Mouse (Mus musculus) gastrocnemius, postnatal 10 days (tissue): Measurements from ENCODE around the gene Shisal2a. TPM values are rescaled to one million over a fixed set of nuclear protein-coding genes. Genes with fewer than 3 reads are reported as not detected.
A peak's percentile ranks its signal among the peaks of the same experiment; 100 is the strongest.

Experiments used
- DNase-seq: peaks from one replicate; pipeline ENCODE4 v3.0.0; 2021; ENCODE audit warnings: mixed read lengths
- total RNA-seq, 2 experiments: library from RNA; stranded (reverse); gene quantifications; 2 replicates each; pipeline ENCODE4 v1.2.3; 2021

The Shisal2a gene
- total RNA-seq, 2 experiments from 2014 or later, result not detected

DNA sequence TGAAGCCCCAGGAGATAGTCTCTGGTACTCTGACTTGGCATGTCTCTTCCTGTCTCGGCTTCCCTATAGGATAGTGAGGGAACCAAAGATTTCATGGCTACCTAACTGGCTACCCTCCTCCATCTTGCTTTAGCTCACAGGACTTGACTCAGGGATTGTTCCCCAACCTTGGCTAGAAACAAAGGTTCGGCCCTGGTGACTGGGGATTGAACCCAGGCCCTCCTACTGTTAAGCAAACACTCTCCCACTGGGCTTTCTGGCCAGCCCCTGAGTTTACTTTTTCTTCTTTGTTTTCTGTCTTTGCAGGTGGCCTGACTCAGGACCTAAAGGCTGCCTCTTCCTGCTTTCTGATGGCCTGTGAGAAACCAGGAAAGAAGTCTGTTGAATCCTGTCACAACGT lies 45.3 kb downstream of the Shisal2a start:
- no peak for DNase-seq

GRCm38 (mm10) chr4:108336765-108337164 lies 46.4 kb downstream of the Shisal2a start:
- DNase-seq, result no peak

DNA sequence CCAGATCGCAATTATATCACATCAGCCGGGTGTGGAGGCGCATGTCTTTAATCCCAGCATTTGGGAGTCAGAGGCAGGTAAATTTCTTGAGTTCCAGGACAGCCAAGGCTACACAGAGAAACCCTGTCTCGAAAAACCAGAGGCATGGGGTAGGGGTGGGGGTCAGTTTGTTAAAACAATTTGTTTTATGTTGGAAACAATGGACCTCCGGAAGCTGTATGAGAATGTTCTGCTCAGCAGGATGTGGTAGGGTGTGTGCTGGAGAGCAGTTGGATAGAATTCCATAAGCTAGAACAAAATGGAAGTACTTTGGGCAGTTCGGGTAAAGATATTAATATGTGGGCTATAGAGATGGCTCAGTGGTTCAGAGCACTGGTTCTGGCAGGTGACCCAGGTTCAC lies 47.7 kb downstream of the Shisal2a start:
- DNase-seq, result no peak

DNA sequence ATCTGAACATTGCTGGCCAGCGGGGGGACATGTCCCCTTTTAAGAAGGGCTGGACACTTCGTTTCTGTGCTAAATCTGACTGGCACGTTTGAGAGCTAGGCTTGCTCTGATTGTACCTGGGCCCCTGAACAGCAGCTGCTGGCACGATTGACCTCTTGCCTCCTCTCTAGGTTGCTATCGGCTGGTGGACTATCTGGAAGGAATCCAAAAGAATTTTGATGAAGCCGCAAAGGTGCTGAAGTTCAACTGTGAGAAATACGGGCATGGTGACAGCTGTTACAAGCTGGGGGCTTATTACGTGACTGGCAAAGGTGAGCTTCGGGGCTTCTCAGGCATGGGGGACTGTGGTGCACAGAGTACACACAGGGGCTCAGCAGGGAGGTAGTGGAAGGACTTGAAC lies 51.1 kb downstream of the Shisal2a start:
- DNase-seq, result no peak

- no peak for DNase-seq
These were observed 53.3 kb downstream of the Shisal2a start for GRCm38 (mm10) chr4:108329840-108330239.

- DNase-seq, result peak; percentile 98
These were observed 55.2 kb downstream of the Shisal2a start, which contains the start of gene Coa7 for GRCm38 (mm10) chr4:108327730-108328484. TSS of gene Coa7 (plus strand) at chr4:108328140.

DNA sequence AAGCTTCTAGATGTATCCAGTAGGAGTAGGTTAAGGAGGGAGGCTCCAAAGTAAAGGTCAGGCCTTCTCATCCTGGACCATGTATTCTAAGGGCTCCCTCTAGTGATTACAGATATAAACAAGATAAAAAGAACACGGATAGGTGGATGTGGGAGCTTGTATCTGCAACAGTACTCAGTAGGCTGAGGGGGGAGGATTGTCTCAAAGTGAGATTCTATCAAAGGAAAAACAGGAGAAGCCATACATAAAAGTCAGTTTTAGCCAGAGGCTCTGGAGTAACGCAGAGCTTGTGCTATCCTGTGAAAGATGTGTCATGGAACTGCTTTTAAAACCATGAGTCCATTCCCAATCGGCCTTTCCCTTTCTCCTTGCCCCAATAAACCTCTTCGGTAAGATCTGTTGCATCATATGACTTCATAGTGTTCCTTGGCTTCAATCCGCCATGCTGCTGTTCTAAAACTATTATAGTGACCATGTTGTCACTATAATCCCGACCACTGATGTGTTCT lies 56.0 kb downstream of the Shisal2a start:
- no peak for DNase-seq

DNA sequence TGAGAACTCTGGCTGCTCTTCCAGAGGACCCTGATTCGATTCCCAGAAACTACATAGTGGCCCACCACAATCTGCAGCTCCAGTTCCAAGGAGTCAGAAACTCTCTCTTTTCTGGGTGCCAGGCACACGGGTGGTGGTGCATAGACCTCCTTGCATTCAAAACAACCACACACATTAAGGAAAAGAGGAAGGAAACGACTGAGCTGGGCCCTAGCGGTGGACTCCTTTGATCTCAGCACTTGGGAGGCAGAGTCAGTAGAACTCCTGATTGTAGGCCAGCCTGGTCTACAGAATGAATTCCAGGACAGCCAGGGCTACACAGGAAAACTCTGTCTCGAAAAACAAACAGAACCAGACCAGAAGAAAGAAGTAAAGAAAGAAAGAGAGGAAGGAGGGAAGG lies 59.6 kb downstream of the Shisal2a start:
- DNase-seq, result no peak

DNA sequence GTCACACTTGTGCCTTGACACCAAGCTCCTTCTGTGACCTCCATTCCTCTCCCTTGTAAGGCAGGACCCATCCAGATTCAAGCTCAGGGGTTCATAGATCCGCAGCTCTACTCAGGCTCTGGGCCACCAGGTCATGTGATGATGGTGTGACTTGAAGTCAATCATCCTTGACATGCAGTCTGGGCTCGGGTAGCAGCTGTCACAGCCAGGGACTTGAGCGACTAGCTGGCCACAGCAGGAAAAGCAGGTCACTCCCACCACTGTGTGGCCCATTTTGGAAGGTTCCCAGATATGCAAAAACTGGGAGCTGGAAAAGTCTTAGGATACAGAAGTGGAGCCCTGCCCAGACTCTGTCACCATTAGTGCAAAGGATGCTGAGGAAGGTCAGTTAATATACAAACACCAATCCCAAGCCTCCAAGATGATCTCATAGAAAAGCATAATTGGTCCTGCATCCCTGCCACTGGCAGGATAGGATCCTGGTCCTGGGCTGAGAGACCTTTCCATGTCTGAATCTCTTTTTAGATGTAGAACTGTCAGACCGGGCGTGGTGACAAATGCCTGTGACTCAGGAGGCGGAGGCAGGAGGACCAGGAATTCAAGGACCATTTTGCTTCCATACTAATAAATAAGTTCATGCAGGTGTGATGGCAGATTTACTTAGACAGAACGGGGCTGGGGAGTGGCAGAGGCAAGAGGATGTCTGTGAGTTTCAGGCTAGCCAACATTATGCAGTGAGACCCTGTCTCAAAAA lies 62.3 kb downstream of the Shisal2a start:
- no peak for DNase-seq

- no peak for DNase-seq
These were observed 63.4 kb downstream of the Shisal2a start for GRCm38 (mm10) chr4:108319747-108320146.

DNA sequence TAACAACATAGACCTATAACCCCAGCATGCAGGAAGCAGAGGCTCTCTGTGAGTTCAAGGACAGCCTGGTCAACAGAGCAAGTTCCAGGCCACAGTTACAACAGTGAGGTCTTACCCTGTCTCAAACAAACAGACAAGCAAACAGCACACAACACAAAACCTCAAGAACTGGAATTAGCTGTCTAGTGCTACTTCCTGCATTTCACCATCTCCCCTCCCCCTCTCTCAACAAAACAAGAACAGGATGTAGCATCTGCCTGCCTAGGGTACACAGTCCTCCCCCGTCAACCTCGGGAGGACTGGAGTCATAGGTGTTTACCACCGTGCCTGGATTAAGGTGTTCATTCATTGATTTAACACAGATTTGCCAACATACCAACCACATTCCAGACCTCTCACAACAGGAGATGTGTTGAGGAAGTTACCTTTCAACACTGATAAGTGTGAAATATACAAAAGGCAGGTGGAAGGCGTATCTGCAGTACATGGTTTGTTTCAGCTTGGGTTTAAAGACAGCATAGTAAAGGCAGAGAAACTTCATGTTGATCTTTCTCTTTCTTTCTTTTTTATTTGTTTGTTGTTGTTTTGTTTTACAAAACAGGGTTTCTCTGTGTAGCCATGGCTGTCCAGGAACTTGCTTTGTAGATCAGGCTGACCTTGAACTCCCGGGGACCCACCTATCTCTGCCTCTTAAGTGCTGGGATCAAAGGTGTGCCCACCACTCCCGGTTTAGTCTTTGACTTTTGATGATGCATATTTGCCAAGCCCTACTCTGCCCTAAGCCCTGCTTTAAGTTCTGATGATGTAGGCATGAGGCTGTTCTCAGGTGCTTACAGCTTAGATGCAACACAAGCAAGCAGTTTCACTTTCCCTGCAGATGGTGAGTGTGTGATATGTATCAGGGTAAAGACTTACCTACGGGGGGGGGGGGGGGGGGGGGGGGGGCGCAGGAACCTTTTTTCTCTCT lies 64.2 kb downstream of the Shisal2a start:
- no peak for DNase-seq

Other genes with a start within 250 kb of the Shisal2a start
- gene Scp2, start 238.4 kb downstream of the Shisal2a start, total RNA-seq, result 100 to 1,000 TPM; 114 to 126 TPM
- gene Echdc2, start 217.9 kb downstream of the Shisal2a start, total RNA-seq, result 1 to 10 TPM; 3.1 to 3.4 TPM
- under 1 TPM; 0.20 to 0.40 TPM for gene Zyg11a, start 165.3 kb downstream of the Shisal2a start, total RNA-seq
- 10 to 100 TPM; 32.8 to 33.8 TPM for gene Zyg11b, start 82.3 kb downstream of the Shisal2a start, total RNA-seq
- gene Coa7, start 55.2 kb downstream of the Shisal2a start, total RNA-seq, result 10 to 100 TPM; 21.7 to 24.4 TPM
- gene Gpx7, start 23.6 kb upstream of the Shisal2a start, total RNA-seq, result 10 to 100 TPM; 20.7 to 29.0 TPM
- gene Tut4, start 76.1 kb upstream of the Shisal2a start, total RNA-seq, result 10 to 100 TPM; 21.9 to 28.8 TPM
- 10 to 100 TPM; 25.1 to 27.6 TPM for gene Prpf38a, start 196.0 kb upstream of the Shisal2a start, total RNA-seq
- gene Orc1, start 196.1 kb upstream of the Shisal2a start, total RNA-seq, result under 1 TPM; 0.33 to 0.81 TPM
- 10 to 100 TPM; 20.0 to 24.8 TPM for gene Cc2d1b, start 236.6 kb upstream of the Shisal2a start, total RNA-seq